Mouse (Mus musculus) mouse embryonic stem cell (cell line): ENCODE results near the gene Myo3b.

Experiments
- in situ Hi-C, 2 experiments: fragments of 300-500 bp; cut with MboI; formaldehyde crosslinking; loops; 1 replicate in 1 of 2; 3 replicates in 1 of 2; pipeline ENCODE4 v1.14.3; 2019 to 2020; ENCODE audit warnings: low sequenced_read_pairs in 2 of 2, low pct_unique_long_range_greater_than_20kb in 1 of 2, mixed read lengths in 1 of 2; ENCODE audit not compliant: unreplicated experiment in 1 of 2

Gene Myo3b

DNA sequence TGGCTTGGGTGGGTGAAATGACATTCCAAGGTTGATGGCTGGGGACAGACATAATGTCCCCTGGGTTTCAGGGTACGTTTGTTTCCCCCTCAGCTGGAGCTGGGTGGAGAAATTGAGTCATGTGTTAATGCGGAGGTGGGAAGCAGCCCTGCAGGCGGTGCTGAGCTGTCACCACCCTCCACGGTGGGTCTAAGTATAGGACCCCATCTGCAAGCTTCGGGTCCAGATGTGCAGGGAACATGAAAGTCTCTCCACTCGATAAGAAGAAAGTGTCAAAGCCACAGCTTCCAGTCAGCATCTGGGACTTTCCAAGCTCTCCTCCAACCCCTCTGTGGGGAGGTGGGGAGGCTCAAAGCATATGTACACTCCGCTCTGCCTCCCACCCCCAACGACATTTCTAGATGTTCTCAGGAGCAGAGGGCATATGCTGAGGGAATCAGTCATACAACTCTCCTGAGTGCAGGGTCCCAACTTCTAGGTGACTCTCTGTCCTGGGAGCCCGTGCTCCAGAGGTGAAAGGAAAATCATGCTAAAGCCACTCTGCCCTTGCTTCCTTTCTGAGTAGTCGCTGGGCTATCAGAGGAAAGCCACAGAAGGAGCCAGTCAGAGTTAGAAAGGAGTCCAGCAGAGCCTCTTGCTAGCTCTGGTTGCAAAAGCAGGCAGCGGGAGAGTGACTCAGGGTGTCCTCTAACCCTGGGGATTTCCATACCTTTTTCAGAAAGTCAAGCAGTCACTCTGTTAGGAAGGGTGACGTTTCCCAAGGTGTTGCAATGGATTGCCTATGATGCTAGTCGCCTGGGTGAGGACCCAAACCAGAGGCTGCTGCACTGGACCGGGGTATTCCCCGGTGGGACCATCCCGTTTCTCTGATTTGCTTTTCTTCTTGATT is 79.7 kb downstream of the Myo3b start:
- in situ Hi-C loops, result no loop called here

DNA sequence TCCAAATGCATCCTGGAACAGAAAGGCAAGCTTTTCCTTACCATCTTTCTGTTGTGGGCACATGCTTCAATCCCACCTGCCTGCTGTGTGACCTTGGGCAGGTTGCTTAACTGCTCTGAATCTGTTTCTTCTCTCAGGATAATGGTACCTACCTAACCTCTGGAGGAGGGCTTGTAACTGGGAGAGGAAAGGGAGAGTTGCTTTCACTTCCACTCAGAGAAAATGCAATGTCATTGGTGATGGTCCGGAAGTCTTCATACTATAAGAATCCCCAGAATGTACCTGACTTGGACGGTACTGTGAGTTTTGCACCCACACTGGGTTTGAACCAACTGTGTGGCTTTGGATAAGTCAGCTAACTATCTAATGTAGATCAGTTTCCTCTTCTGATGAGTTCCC is 80.3 kb downstream of the Myo3b start:
- in situ Hi-C loops, result no loop called here

DNA sequence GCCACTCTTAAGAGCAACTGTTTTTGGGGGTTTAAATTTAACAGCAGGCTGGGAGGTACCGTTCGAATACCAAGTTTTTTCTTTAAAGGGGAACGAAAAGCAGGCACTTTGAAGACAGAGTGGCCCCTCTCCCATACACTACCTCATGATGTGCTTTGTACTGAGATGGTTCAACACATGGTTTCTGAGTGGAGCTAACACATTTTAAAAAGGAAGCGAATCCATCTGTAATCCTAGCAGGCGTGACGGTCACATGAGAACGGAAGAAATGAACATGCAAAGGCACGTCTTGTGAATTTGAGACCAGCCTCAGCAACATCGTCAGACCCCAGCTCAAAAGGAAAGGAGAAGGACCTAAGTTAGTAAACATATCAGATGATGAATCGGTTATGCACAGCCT is 87.4 kb downstream of the Myo3b start:
- in situ Hi-C loops, result no loop called here

DNA sequence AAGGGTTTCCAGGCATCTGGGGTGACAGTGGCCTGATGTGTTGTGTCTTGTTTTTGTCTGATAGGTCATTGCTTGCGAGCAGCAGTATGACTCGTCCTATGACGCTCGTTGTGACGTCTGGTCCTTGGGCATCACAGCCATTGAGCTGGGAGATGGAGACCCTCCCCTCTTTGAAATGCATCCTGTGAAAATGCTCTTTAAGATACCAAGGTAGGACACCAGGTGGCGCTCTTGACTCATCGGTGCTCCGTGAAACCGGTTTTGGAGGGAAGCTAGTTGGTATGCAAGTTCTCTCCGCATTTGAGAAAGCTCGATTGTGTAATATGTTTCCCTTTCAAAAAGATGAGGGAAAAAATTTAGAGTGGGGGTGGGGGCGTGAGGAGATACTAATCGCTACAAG is 87.9 kb downstream of the Myo3b start:
- in situ Hi-C loops, result no loop called here

DNA sequence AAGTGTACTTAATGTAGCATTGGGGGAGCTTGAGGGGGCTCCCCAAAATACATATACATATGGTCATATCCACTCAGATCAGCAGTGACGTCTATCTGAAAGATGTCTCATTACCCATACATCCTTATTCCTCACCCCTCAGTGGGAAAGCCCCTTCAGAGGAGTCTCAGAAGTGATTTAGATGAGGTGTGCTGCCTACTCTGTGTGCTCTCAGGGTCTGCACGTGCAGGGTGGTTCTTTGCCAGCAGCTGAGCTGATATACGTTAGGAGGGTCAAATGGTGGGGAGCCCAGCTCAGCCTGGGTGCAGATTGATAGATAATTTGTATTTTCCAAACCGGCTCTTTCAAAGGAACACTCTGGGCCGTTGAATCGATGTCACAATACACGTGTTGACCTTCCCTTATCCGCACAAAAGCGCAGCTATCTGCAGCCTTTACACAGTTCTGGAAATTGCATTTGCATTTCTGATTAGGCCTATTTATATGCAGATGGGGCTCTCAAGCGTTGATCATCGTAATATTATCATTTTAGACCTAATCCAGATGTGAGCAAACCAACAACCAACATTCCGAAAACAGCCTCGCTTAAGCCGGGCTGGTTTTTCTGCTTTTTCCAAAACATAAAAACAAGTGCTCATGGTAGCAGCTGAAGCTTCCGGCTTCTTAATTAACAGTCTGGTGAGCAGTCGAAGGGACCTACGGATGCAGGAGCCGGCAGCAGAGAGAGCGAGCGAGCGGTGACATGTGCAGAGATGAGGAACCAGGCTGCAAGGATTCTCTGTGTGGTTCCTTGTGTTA is 88.6 kb downstream of the Myo3b start:
- in situ Hi-C loops, result no loop called here

DNA sequence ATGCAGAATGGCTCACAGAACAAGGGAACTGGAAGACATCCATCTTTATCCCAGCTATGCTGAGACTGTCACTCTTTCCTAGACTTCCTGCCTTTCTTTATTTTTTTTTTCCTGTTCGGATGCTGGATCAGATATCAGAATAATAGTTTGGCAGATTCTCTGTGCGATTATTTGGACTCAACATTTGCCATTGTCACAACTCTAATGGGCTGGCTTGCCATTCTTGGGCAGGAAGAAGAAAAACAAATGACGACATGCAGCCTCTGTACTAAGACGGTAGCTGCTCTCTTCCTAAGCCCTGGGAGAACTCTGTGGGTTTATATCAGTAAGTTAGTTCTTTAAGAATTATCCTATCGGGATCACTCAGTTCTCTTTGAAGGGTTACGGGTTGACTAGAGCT is 89.7 kb downstream of the Myo3b start:
- in situ Hi-C loops, result no loop called here

DNA sequence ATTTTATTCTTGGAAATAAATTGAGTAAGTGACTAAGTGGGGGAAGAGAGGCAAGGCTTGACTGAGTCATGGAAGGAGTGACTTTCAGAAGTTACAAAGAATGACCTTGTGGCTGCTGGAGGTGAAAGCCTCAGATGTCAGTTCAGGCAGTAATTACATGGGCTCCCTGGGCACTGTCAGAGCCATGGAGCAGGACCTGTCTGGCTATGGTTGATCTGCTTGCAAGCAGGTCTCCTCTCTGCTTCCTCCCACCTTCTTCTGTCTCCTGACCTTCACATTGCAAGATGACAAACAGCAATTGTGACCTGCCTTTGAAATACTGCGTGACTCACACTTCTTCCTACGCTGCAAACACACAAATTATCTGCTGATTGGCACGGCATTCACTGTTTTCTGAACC is 90.6 kb downstream of the Myo3b start:
- in situ Hi-C loops, result no loop called here

DNA sequence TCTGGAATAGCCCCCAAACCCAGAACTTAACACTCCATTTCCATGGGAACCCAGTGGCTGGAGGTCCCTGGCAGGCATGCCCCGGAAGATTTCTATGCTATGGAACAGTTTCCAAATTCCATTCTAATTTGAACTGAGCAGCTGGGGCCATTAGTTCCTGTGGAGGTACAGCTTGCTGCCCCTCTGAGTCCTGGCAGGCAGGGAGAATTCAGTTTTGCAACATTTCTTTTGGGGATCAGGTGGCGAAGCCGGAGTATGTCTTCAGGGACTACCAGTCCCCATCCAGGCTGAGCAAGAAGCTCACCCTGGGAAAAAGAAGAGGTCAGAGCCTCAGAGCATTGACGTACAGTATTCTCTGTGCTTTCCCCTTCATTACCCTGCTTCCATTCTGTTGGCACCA is 94.4 kb downstream of the Myo3b start:
- in situ Hi-C loops, result loop anchor here in 1 of 2 experiments (10.0 kb wide), 1 partner anchor 432 kb away; no protein-coding TSS in a partner anchor

DNA sequence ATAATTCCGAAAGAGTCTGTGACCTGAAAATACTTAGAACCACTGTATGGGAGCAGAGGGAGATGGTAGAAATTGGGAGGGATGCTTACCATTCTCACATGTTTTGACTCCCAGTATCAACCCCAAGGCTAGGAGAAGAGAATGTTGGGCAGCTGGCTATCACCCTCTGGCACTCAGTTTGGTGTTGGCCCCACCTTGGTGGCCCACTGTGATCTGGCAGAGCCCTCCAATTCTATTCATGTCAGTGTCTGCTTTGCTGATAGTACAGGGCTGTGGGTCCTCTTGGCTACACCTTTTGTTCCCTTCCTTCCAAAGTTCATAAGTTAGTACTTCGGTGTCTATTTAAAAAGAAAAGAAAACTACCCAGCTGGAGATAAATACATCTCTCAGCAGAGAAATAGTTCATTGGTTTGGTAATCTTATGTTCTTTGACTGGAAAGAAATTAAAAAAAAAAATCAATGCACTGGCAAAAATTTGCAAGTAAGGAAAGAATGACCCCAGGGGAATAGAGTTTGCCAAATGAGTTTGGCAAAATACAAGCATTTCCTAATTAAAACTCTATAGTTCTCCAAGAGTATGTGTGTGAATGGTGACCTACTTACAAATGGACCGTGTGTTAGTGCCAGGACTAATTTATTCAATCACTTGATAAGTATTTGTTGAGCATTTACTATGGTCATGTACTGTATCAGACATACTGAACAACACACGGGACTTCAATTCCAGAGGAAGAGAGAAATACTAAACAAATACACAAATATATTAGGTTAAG is 98.5 kb downstream of the Myo3b start:
- in situ Hi-C loops, result loop anchor here in 1 of 2 experiments (10.0 kb wide), 1 partner anchor 427 kb away; no protein-coding TSS in a partner anchor

DNA sequence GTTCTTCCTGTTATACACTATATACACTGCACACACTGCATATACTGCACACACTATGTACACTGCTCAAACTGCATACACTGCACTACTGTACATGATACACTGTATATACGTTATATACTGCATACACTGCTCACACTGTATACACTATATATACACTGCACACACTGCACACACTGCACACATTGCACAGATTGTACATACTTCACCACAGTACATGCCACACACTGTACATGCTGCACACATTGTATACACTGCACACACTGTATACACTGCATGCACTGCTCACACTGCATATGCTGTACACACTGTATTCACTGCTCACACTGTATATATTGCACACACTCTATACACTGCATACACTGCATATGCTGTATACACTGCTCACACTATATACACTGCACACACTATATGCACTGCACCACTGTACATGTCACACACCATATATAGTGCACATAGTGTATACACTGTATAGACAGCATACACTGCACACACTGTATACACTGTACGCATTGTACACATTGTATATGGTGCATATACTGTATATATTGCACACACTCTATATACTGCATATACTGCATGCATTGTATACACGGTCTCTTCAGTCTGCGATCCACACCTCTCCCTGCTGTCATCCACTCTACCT is 104.7 kb downstream of the Myo3b start:
- in situ Hi-C loops, result no loop called here

DNA sequence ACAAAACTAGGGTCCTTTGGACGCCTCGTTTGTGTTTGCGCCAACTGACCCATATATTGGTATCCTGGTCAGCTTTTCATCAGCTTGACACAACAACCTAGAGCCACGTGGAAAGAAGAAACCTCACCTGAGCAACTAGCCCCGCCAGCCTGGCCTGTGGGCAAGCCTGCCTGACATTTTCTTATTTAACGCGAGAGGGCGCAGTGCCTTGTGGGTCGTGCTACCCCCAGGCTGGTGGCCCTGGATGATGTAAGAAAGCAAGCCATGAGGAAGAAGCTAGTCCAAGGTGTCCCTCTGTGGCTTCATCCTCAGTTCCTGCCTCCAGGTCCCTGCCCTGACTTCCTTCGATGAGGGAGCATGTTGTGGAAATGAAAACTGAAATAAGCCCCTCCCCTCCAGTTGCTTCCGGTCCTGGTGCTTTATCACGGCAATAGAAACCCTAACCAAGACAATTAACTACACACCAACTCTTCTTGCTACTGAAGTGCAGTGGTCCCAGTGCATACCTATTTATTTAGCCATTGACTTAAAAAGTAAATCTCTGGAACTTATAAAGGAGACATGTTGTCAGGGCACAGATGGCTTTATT is 108.2 kb downstream of the Myo3b start:
- in situ Hi-C loops, result no loop called here

DNA sequence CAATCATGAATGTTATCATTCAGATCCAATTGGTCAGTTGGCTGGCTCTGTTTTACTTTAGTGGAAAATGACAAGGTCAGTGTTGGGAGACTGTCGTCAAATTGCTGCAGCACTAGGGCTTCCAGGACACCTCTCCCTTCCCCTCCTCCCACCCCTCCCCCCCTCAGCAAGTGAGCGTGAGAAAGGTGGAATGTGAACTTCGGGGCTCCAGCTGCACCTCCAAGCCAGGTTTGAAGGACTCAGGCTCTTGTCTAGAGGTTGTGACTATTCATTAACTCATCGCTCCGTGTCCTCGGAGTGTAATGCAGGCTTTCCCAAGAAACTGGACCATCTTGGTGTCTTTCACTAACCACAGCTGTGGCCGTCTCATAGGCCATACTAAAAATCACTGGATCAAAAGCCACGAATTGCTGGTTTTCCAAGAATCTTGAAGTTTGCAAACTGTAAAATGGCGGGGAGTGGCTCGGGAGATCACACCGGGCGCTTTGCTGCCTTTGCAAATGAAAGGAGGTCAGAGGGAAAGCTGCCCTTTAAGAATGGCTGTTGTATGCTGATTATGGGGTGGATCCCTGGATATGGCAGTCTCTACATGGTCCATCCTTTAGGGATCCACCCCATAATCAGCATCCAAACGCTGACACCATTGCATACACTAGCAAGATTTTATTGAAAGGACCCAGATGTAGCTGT is 110.0 kb downstream of the Myo3b start:
- in situ Hi-C loops, result no loop called here

DNA sequence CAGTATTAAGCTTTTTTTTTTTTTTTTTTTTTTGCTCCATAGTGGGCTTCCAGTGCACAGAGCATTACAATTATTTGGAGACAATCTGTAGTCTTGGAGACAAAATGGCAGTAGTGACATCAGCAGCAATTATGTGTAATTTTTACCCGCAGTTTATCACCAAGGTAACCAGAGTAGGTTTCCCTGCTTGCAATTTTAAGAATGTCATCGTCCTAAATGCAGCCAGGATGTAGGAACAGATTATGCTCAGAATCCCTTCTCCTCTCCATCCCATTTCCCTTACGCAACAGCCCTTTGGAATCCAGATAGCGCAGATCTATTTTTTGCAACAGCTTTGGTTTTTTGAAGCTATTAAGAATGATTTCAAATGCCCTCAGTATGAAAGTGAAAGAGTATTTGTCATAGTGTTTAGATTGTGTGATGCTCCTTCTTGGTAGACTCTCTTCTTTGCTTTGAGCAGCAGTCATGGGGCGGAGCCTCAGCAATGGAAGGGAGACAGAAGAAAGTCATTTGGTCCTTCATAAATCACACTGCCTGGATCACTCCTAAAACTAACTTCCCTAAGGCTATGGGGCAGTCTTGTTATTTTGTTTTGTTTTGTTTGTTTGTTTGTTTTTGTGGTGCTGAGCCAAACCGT is 111.6 kb downstream of the Myo3b start:
- in situ Hi-C loops, result no loop called here

DNA sequence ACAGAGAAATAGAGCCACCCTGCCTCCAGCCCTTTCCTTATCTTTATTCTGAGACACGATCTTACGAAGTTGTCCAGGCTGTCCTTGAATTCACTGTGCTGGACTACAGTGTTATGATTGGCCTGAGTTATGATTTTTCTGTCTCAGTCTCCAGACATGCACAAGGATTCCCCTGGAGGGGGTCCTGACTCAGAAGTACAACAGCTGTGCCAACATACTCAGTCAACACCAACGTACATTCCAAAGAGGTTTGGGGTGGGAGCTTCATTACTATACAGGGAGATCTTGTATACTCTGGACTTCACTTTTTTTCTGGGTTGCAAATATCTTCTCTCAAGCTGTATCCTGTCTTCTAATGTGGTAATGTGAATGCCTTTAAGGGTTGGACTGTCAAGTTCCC is 113.0 kb downstream of the Myo3b start:
- in situ Hi-C loops, result no loop called here

DNA sequence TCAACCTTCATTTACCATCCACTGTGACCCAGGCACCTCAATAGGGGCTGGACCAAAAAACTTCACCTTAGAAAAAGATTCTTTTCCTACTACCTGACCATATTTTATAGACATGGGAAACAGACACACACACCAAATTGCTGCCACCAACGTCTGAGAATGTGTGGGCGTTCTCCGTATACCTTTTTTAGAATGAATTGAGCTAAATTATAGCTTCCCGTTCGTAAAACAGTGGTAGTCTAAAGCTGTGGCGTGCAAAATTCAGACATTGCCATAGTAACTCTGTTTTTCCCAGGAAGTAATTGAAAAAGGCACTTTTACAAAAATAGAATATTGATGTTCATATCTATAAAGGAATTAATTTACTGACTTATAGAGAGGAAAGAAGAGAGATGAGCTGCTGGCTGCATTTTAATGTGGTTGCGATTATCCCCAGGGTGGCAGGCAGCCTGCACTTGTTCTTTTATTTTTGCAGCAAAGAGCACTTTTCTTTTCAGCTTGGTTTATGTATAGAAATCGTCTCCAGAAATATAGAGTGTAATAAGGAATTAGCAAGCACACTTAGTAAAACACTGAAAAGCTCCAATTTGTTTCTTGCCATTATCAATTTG is 116.4 kb downstream of the Myo3b start:
- in situ Hi-C loops, result no loop called here

DNA sequence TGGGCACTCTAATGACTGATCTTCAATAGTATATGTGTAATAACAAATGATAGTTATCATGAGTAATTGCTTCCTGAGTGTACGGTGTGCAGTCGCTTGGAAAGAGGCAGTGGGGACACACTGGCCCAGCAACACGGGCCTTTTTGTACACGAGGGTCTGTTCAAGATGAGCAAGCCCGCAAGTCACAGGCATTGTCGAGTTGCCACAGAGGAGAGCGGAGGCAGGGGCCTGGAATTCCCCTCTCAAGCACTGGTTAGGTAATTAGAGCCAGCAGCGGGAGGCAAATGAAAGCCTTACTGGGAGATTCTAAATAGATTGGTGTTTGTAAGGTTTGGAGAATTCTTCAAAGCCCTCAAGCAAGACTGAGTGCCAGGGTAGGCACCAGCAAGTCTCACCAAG is 120.6 kb downstream of the Myo3b start:
- in situ Hi-C loops, result no loop called here

DNA sequence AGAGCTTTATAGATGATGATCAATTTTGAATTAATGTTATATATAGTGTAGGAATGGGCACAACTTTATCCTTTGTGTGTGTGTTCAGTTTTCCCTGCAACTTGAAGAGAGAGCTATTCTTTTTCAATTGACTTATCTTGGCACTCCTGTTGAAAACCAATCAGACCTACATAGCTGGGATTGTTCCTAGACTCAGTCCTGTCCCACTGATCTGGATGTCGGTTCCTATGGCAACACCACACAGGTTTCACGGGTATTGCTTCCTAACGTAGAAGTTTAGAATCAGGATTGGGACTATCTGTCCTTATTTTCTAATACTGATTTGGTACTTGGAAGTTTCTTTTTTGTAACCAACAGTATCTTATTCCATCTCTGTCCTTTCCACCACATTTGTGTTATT is 127.3 kb downstream of the Myo3b start:
- in situ Hi-C loops, result no loop called here
